Mouse (Mus musculus) midbrain, embryonic 14.5 days (tissue): ENCODE data around the gene Hmx1. TPM values are rescaled to one million over a fixed set of nuclear protein-coding genes. Genes with fewer than 3 reads are reported as not detected.
A peak's percentile ranks its signal among the peaks of the same experiment; 100 is the strongest.

Experiments
- ATAC-seq: fragments of 200-750 bp; cut with Nextera tagmentation; 2 replicates; pipeline ENCODE4 v1.8.0; 2017; ENCODE audit warnings: moderate number of reproducible peaks, moderate library complexity; ENCODE audit not compliant: low FRiP score, low TSS enrichment
- DNase-seq: peaks from one replicate; pipeline ENCODE4 v3.0.0-alpha.2; 2015
- H3K27ac ChIP-seq: fragments of 300-500 bp; sonication (generic); replicated peaks from 2 replicates; pipeline ENCODE4 v1.5.1; 2014; ENCODE audit warnings: mild to moderate bottlenecking, low read depth, low read length, moderate library complexity
- H3K27me3 ChIP-seq: fragments of 300-500 bp; sonication (generic); 2 replicates; pipeline ENCODE4 v1.6.1; 2014; ENCODE audit warnings: low read length, control low read depth, mixed read lengths; ENCODE audit not compliant: control insufficient read depth, insufficient read depth
- H3K36me3 ChIP-seq: fragments of 300-500 bp; sonication (generic); 2 replicates; pipeline ENCODE4 v1.6.1; 2014; ENCODE audit warnings: low read length, control low read depth; ENCODE audit not compliant: control insufficient read depth, insufficient read depth
- H3K4me1 ChIP-seq: fragments of 300-500 bp; sonication (generic); 2 replicates; pipeline ENCODE4 v1.6.1; 2014; ENCODE audit warnings: mild to moderate bottlenecking, antibody characterized with exemption, low read length, control low read depth; ENCODE audit not compliant: control insufficient read depth, insufficient read depth
- H3K4me2 ChIP-seq: fragments of 300-500 bp; sonication (generic); 2 replicates; pipeline ENCODE4 v1.6.1; 2014; ENCODE audit warnings: mild to moderate bottlenecking, low read length, moderate library complexity
- H3K4me3 ChIP-seq: fragments of 300-500 bp; sonication (generic); replicated peaks from 2 replicates; pipeline ENCODE4 v1.5.1; 2014; ENCODE audit warnings: low read depth, low read length
- H3K9ac ChIP-seq: fragments of 300-500 bp; sonication (generic); replicated peaks from 2 replicates; pipeline ENCODE4 v1.6.1; 2014; ENCODE audit warnings: mild to moderate bottlenecking, low read length, moderate library complexity
- H3K9me3 ChIP-seq: fragments of 300-500 bp; sonication (generic); 2 replicates; pipeline ENCODE4 v1.6.1; 2016; ENCODE audit warnings: low read length, control low read depth, mixed read lengths; ENCODE audit not compliant: control insufficient read depth
- WGBS: fragments of 180-500 bp; shearing (Covaris S2); extraction: QIAGEN DNeasy Blood & Tissue Kit; methylation state at CpG from one replicate; pipeline ENCODE4 v1.1.7; 2014; 5-methylcytosine and 5-hydroxymethylcytosine counted together
- polyA plus RNA-seq: library from polyadenylated mRNA; unstranded; fragments of >200 nt; fragmentation: Nextera tagmentation; extraction: Ambion mirVana; gene quantifications from 2 replicates; pipeline ENCODE4 v1.2.1, GENCODE M21; 2014

Gene Hmx1
- polyA plus RNA-seq, 1 experiment from 2014 or later: not detected

DNA sequence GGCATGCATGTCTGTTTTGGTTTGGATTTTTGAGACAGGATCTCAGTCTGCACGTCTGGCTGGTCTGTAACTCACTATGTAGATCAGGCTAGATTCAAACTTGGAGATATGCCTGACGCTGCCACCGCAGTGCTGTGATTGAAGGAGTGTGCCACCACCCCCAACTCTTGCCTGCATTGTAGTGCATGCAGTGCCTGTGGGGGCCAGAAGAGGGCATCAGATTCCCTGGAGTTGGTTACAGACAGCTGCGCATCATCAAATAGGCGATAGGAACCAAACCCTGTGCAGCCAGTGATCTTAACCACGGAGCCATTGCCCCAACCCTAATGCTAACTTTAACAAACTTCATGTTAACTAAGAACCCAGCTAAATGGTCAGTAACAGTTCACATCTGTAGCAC, 49.9 kb downstream of the Hmx1 start:
- Histone ChIP-seq H3K9ac (no peak overlapping the region), H3K27me3 (no peaks in the 10 kb centered on the region), H3K9me3 (no peaks in the 10 kb centered on the region), H3K36me3 (no peaks in the 10 kb centered on the region), H3K4me1 (no peaks in the 10 kb centered on the region), H3K27ac (no peak overlapping the region), H3K4me2 (no peak overlapping the region), H3K4me3 (no peak overlapping the region)
- ATAC-seq (no peak), DNase-seq (no peak)
- 86% methylated on average over 6 of the region's 6 CpGs for WGBS

DNA sequence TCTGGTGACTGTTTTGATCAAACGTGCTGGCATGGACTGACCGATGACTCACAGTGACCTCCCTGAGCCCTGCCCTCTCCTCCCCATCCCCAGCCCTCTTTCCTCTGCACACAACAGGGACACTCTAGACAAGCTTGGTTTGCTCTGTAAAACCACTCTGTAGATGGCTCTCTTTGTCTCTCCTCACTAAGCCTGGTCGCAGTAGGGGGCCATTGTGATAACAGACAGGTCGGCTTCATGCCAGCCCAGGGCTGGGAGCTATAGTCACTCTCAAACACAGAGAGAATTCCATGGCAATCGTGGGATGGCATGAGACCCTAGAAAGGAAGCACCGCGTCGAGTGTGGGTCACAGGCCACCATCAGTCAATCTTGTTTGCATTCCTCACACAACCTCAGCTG, 51.6 kb downstream of the Hmx1 start:
- ATAC-seq (no peak), DNase-seq (peak; percentile 35)
- WGBS: 36% methylated on average over 8 of the region's 8 CpGs
- Histone ChIP-seq H3K9ac (no peak overlapping the region), H3K9me3 (no peaks in the 10 kb centered on the region), H3K4me3 (no peak overlapping the region), H3K27me3 (no peaks in the 10 kb centered on the region), H3K4me1 (no peaks in the 10 kb centered on the region), H3K4me2 (no peak overlapping the region), H3K27ac (no peak overlapping the region), H3K36me3 (no peaks in the 10 kb centered on the region)

GRCm38 (mm10) chr5:35441411-35441810, 52.5 kb downstream of the Hmx1 start:
- Histone ChIP-seq H3K9ac (no peak overlapping the region), H3K4me1 (no peaks in the 10 kb centered on the region), H3K9me3 (no peaks in the 10 kb centered on the region), H3K4me2 (no peak overlapping the region), H3K27me3 (no peaks in the 10 kb centered on the region), H3K27ac (no peak overlapping the region), H3K36me3 (no peaks in the 10 kb centered on the region), H3K4me3 (no peak overlapping the region)
- 73% methylated on average over 9 of the region's 9 CpGs for WGBS
- ATAC-seq: no peak
- DNase-seq: no peak

GRCm38 (mm10) chr5:35444731-35445130, 55.8 kb downstream of the Hmx1 start:
- H3K27me3 ChIP-seq: no peaks in the 10 kb centered on the region
- H3K36me3 ChIP-seq: no peaks in the 10 kb centered on the region
- H3K9me3 ChIP-seq: no peaks in the 10 kb centered on the region
- no peak overlapping the region for H3K4me3 ChIP-seq
- H3K27ac ChIP-seq: no peak overlapping the region
- DNase-seq (no peak), ATAC-seq (no peak)
- 80% methylated on average over 12 of the region's 12 CpGs for WGBS
- no peak overlapping the region for H3K4me2 ChIP-seq
- H3K4me1 ChIP-seq: peaks cover 13% of the 10 kb centered on the region
- H3K9ac ChIP-seq: no peak overlapping the region

- no peaks in the 10 kb centered on the region for H3K9me3 ChIP-seq
- H3K4me1 ChIP-seq: peaks cover 13% of the 10 kb centered on the region
- WGBS: 12% methylated on average over 27 of the region's 27 CpGs
- peak overlapping the region; percentile 31 for H3K4me3 ChIP-seq
- no peaks in the 10 kb centered on the region for H3K36me3 ChIP-seq
- no peaks in the 10 kb centered on the region for H3K27me3 ChIP-seq
- H3K27ac ChIP-seq: peak overlapping the region; percentile 78
- peak; percentile 90; the same call in 1 of the 2 replicates for ATAC-seq
- peak; percentile 92 for DNase-seq
- H3K4me2 ChIP-seq: peak overlapping the region; percentile 65
- H3K9ac ChIP-seq: peak overlapping the region; percentile 59
These were observed 58.9 kb downstream of the Hmx1 start for GRCm38 (mm10) chr5:35447656-35448443.

Other genes with a start within 250 kb of the Hmx1 start
- gene Adra2c, start 110.8 kb upstream of the Hmx1 start, polyA plus RNA-seq: 0.46 and 0.50 TPM in 2 replicates
- gene Cpz, start 136.6 kb downstream of the Hmx1 start, polyA plus RNA-seq: 0.79 TPM in 1 of 2 replicates, not detected in the other
- gene Trmt44, start 186.0 kb downstream of the Hmx1 start, polyA plus RNA-seq: 7.3 and 7.4 TPM in 2 replicates
- 15.3 and 19.0 TPM in 2 replicates for gene Acox3, start 193.9 kb downstream of the Hmx1 start, polyA plus RNA-seq